Mouse (Mus musculus) kidney, adult 2 months (tissue): Measurements from ENCODE around the gene Kcnk1.

Source experiments
- CTCF ChIP-seq: fragments of 200-500 bp; conservative IDR thresholded peaks from 2 replicates; pipeline ENCODE4 v1.5.1; 2011; ENCODE audit warnings: low read depth, mild to moderate bottlenecking, control low read depth, low read length, moderate library complexity, mixed read lengths; ENCODE audit not compliant: insufficient read depth, insufficient read length
- POLR2A ChIP-seq: fragments of 200-500 bp; IDR thresholded peaks from one replicate; pipeline ENCODE4 v1.6.1; 2011; ENCODE audit warnings: low read depth, low read length, control low read depth

GRCm38 (mm10) chr8:126028941-126029340 lies 34.0 kb downstream of the Kcnk1 start:
- TF ChIP-seq POLR2A (no peak), CTCF (no peak)
